Mouse (Mus musculus) mouse embryonic stem cell (cell line): ENCODE data around the gene Olfr1386.
"Not testable (repeated sequence)": the region's sequence is repeated elsewhere in the genome, so short reads cannot be mapped to it uniquely, and the experiment has no call there.

Experiments used
- in situ Hi-C, 2 experiments: fragments of 300-500 bp; cut with MboI; formaldehyde crosslinking; loops; 1 replicate in 1 of 2; 3 replicates in 1 of 2; pipeline ENCODE4 v1.14.3; 2019 to 2020; ENCODE audit warnings: low sequenced_read_pairs in 2 of 2, low pct_unique_long_range_greater_than_20kb in 1 of 2, mixed read lengths in 1 of 2; ENCODE audit not compliant: unreplicated experiment in 1 of 2

The Olfr1386 gene

GRCm38 (mm10) chr11:49464746-49465145 is at the start of gene Olfr1386:
Olfr1386 (plus strand) TSS chr11:49465046.
- in situ Hi-C loops: not testable (repeated sequence)

DNA sequence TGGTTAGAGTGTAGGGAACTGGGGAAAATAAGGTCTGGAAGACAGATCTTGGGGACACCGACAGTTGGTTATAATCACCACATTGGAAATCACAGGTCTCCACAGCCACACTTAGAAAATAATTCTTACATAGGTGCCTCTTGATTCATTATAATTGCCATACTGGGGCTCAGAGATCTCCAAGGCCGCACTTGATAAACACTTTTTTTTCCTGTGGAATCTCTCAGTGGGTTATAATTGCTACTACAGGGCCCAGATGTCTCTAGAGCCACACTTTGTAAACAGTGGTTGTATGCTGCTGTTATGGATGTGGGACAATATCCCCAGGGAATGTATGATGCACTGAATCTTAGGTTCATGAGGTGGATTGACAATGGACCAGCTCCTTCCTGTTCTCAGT is 42.1 kb upstream of the Olfr1386 start, which contains the start of gene Olfr1389:
Olfr1389 (plus strand) TSS at position 301 of the 400 bp plus-strand sequence.
- in situ Hi-C loops: loop anchor here in 1 of 2 experiments (25.0 kb wide), 1 partner anchor 235 kb away; the partner anchor contains the start of gene Btnl9

GRCm38 (mm10) chr11:49425257-49425927 is 39.5 kb upstream of the Olfr1386 start:
- in situ Hi-C loops: no loop called here

- in situ Hi-C loops: no loop called here
Measured at GRCm38 (mm10) chr11:49429641-49430040, 35.2 kb upstream of the Olfr1386 start.

DNA sequence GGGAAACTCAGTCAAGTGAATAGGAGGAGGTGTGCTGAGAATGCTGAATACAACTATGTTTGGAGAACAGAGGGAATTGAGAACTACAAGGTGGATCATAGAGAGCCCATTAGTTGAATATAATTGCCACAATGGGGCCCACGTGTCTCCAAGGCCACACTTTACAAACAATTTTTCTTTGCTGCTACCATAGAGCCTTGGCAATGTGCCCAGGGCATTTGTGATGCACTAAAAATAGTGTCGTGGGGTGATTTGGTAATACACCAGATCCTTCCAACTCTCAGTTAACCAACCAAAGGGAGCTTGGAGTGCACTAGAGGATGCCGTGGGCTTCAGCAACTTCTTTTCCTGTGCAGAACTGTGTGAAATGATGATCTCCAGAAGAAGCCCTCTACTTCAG is 28.4 kb upstream of the Olfr1386 start, which contains the start of gene Olfr1388:
Olfr1388 (plus strand) TSS at position 214 of the 400 bp plus-strand sequence.
- in situ Hi-C loops: no loop called here

- in situ Hi-C loops: no loop called here
Measured at GRCm38 (mm10) chr11:49455043-49455442, 9.8 kb upstream of the Olfr1386 start, which contains the start of gene Olfr1387. Olfr1387 (plus strand) TSS chr11:49455343.

GRCm38 (mm10) chr11:49485973-49486372 is 21.1 kb downstream of the Olfr1386 start:
- in situ Hi-C loops: no loop called here

GRCm38 (mm10) chr11:49488770-49489169 is 23.9 kb downstream of the Olfr1386 start, which contains the start of gene Olfr1385:
Olfr1385 (plus strand) TSS chr11:49489070.
- in situ Hi-C loops: not testable (repeated sequence)

- in situ Hi-C loops: no loop called here
Measured at GRCm38 (mm10) chr11:49518086-49518485, 53.2 kb downstream of the Olfr1386 start.

GRCm38 (mm10) chr11:49519348-49519747 is 54.5 kb downstream of the Olfr1386 start, which contains the start of gene Olfr1383:
Olfr1383 (plus strand) TSS chr11:49519648.
- in situ Hi-C loops: no loop called here
